Mouse (Mus musculus) NIH3T3 (cell line): Measurements from ENCODE around the gene Spon1.
A peak's percentile ranks its signal among the peaks of the same experiment; 100 is the strongest.

Source experiments
- DNase-seq: peaks from one replicate; pipeline ENCODE4 v3.0.0-alpha.2; 2012; ENCODE audit warnings: low read depth

Spon1 gene

DNA sequence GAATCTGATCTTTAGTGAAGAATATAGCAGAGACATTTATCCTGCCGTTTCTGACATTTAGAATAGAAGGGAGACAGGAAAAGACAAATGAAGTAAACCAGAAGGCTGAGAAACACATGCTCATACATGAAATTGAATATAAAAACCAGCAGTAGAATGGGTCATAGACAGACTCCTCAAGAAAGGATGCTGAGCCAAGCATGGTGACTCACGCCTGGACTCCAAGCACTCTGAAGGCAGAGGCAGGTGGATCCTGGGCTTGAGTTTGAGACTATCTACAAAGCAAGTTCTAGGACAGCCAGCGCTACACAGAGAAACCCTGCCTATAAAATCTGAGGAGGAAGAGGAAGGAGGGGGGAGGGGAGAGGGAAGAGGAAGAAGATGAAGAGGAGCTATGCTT is 324.4 kb downstream of the Spon1 start:
- DNase-seq: peak; percentile 47

- no peak for DNase-seq
These were observed 325.2 kb downstream of the Spon1 start for GRCm38 (mm10) chr7:114090892-114091545.
